Mouse (Mus musculus): ENCODE data around the gene Oas1d.
"Not testable (repeated sequence)": the region's sequence is repeated elsewhere in the genome, so short reads cannot be mapped to it uniquely, and the experiment has no call there.

Gene Oas1d

DNA sequence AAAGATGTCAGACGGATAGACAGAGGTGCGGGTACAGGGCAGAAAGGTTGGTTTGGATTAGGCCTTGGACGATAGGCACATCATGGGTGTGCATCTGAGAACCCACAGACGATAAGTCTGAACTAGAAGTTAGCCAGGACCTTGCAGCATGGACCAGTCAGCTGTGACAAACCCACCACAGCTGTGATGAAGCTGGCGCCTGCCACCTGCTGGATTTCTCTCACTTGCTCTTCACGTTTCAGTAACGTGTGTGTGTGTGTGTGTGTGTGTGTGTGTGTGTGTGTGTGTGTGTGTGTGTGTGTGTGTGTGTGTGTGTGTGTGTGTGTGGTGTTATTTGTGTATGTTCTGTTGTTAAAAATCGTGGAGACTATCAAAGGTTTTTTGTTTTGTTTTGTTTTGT lies at the start of gene Oas1d:
TSS of gene Oas1d (plus strand) at position 333 of the 400 bp plus-strand sequence.
- DNase-seq (ENCODE audit: low spot score): not testable (repeated sequence)

DNA sequence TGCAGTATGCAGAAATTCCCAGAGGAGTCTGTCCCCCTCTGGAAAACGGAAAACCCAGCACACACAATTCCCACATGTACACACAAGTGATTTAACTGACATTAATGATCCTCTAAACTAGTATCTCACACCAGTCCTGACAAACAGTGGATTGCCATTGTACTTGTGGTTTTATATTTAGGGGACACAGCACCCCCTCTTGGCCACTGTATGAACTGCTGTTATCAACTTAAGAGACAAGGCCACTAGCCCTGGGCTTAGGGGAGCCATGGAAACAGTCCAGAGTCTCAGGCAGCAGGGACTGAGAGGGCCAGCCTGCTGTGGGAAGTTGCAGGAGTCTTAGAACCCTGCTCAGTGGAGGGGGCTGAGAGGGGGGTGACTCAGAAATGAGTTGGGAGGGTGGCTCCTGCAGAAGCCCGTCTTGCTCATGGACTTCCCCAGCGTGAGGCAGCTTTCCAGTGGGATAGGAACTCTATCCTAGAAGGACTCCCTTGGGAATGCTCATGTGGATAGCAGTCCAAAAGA lies 48.9 kb upstream of the Oas1d start:
- DNase-seq (ENCODE audit: low spot score): no peak

DNA sequence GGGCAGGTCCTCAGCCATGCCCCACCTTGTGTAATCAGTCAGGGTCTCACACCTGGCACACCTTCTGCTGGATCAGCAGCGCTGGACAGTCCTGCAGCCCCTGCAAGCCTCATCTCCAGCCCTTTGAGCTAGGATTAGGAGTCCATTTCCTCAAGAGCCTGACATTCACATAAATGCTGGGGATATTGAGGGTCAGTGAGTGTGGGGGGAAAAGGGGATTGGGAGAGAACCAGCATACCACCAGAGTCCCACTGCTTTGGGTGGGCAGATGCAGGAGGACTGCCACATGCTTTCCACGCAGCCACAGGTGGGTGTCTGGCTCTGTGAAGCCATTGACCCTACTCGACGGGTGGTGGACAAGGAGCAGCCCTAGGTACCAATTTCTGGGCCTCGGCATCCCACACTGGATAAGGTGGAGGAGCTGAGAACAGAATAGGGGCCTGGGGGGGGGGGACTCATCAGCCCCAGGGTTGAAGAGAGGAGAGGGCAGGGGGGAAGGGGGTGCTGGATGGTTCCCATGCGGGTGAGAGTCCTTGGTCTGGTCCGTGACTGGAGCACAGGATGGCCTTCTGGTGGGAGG lies 44.8 kb upstream of the Oas1d start:
- DNase-seq (ENCODE audit: low spot score): no peak

DNA sequence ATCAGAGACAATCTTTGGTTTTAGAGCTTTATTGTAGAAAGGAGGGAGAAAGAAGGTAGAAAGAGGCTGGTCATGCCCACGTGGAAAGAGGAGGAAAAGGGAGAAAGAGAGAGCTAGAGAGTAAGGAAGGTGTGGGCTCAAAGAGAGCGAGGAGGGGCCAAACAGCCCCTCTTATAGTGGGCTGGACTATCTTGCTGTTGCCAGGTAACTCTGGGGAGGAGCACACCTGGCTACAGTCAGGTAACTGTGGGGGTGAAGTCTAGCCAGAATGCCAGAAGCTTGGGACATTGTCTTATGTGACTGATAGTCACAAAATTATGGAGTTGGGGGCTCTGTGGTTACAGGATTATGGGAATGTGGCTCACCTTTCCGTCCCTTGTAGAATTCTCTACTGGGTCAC lies 44.3 kb upstream of the Oas1d start:
- DNase-seq (ENCODE audit: low spot score): no peak

DNA sequence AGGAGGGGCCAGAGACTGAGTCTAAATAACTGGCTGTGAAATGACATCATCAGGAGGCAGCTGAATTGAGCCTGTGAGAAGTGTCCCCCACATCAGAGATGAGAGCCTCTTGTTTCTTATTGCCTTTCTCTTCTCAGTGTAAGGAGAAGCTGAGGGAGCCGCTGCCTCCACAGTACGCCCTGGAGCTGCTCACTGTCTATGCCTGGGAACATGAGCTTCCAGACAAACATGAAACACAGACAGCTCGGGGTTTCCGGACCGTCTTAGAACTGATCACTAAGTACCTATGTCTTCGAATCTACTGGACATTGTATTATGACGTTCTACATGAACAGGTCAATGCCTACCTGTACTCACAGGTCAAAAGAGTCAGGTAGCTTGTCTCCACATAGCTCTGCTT lies 43.6 kb upstream of the Oas1d start:
- no peak for DNase-seq (ENCODE audit: low spot score)

DNA sequence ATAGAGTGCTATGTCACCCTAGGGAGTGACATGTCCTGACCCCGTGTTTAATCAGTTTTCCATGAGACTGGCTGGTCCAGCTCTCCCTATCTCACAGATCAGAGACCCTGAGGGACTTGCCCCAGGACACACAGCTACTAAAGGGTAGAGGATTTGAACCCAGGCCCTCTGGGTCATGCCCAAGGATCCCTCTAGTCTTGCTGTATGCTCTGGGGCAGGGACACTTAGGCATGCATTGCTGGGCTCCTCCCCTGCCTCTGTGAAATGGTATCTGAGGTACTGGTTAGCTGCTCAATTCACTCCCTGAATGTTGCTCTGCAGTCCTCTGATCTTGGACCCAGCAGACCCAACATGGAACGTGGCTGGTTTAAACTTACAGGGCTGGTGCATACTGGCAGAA lies 42.9 kb upstream of the Oas1d start:
- no peak for DNase-seq (ENCODE audit: low spot score)

DNA sequence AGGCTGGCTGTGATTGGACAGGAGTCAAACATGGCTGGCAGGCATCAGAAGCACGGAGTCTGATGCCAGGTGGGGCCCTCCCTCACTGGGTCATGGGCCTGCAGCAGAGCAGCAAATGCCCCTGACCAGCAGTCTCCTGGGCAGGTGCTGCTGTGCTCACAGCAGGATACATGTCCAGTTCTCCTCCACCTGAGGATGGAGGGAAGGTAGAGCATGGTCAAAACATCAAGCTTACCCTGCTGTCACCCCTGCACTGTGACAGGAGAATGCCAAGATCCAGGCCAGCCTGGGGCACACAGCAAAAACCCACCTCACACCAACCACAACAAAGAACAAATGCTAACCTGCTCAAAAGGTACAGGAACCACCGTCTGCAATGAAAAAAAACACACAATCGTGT lies 37.5 kb upstream of the Oas1d start:
- not testable (repeated sequence) for DNase-seq (ENCODE audit: low spot score)

DNA sequence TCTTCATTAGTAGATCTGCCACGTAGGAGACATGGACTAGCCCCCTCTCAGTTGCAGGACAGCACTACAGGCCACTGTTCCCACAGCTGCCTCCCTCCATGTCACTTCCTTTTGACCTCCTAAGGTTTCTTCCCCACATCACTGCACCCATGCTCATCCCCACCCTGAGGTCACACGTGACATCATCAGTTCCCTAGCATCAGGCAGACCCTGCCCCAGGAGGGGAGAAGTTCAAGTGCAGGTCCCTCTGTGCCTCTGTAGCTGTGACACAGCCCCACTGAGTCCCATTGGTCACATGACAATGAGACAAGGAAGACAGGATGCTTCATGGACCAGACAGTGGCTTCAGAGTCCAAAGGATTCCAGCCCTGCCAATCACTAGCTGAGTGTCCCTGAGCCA lies 36.9 kb upstream of the Oas1d start:
- not testable (repeated sequence) for DNase-seq (ENCODE audit: low spot score)

DNA sequence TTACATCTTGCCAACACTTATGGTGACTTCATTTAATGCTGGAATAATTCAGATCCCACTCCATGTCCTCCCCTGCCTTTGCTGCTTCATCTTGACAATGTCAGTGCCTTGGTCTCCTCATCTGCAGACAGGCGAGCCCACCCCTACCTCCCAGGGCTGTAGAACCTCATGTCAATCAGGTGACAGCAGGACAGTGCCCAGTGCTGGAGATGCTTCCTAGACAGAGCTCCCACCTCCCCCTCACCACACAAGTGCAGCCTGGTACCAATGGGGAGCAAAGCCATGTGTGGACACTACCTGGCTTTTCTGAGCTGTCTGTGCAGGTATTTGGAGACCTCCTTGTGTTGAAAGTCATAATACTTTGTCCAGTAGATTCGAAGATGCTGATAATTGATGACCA lies 35.5 kb upstream of the Oas1d start:
- DNase-seq (ENCODE audit: low spot score): not testable (repeated sequence)

DNA sequence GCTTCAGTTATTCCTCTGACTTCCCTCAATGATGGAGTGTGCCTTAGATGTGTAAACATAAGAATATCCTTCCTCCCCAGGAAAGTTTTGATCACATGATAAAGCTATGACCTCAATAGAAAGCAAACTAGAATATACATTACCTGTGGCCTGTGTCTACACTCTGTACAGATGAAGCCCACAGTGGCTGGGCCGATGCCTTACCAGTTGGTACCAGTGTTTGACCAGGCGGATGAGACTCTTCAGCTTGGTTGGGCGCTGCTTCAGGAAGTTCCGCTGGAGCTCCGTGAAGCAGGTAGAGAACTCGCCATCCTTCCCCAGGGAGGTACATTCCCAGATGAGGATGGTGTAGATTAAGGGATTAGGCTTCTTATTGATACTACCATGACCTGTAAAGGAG lies 32.7 kb upstream of the Oas1d start:
- DNase-seq (ENCODE audit: low spot score): not testable (repeated sequence)

DNA sequence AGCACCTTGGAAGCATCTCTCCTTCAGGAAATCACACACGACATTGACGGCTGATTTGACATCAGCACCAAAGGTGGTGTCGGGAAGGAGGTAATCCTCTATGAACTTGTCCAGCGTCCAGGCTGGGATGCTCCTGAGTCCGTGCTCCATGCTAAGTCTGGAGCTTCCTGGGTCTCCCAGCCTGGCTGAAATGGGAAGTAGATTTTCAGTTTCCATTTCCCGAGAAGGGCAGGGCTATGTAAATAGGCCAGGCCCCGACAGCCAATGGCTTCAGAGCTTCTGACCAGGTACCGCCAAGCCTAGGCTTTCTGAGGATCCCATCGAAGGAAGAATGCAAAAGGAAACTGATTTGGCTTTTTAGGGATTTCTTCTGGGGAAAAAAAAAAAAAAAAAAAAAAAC lies 26.9 kb upstream of the Oas1d start, which contains the start of gene Oas1g:
TSS of gene Oas1g (minus strand) at position 201 of the 400 bp plus-strand sequence.
- DNase-seq (ENCODE audit: low spot score): not testable (repeated sequence)

DNA sequence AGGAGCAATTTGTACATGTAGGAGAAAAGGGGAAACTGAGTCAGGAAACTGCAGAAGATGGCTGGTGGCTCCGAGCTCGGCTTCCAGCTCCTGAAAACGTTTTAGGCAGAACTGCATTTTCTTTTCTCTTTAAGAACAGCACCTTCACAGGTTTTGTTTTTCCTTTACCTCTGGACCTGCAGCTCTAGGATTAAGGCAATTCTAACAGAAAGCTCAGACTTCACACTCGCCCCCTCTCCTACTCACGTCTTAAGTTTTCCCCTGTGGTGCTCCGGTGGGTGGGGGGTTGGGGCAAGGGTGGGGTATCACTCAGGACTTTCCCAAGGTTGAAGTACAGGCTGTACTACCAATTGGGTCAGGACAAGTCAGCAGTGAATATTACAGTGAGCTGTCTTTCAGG lies 26.5 kb upstream of the Oas1d start:
- DNase-seq (ENCODE audit: low spot score): no peak

DNA sequence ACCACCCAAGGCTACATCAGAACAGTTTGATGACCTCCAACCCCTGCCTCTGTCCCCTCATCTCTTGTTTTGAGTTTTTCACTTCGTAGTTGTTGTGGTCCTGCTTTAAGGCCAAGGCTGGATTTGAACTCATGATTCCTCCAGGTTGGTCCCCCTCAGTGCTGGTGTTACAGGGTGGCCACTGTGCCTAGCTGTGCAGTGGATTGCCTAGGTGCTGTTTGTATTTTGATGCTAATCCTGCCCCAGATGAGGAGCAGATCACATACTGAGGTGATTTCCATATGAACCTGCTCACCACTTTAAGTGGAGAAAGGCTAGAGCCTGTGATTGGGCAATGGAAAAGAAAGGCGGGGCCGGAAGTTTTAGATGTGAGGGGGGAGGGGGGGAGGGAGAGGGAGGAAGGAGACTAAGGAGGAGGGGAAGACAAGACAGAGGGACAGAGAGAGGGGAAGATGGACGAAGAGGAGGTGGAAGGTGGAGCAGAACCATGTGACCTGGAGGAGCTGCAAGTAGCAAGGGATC lies 26.0 kb upstream of the Oas1d start:
- not testable (repeated sequence) for DNase-seq (ENCODE audit: low spot score)

DNA sequence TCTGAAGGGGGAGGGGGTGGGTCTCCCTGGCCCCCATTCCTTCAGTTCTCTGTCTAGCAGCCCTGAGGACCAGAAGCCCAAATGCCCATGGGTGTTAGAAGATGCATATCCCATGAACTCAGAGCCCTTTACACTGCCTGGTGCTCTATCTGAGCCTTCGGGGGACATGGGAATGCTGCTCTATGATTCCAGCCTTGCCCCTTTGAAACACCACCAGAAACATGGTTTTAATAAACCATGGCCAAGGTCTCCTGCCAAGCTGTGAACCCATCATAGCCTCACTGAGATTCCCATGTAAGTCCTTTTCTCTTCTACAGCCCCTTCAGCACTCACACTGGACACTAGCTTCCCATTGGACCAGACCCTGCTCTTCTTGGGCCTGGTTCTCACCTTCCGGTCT lies 24.3 kb upstream of the Oas1d start:
- DNase-seq (ENCODE audit: low spot score): no peak

DNA sequence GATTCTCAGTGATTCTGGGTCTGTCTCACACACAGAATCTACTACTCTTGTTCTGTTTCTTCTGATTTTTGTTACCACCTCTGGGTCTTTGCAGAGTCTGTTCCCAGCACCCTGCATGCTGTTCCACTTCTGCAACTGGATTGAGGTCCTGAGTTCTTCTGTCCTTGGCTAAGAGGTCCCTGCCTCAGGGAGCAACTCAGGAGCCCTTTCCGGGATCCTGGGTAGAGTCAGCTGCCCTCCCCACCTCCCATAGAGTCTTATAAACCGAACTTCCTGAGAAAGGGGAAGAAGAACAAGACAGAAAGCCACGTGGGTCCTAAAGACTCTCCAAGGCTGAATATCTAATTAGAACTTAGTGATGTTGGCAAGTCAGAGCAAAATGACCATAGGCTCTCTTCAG lies 23.3 kb upstream of the Oas1d start:
- no peak for DNase-seq (ENCODE audit: low spot score)

DNA sequence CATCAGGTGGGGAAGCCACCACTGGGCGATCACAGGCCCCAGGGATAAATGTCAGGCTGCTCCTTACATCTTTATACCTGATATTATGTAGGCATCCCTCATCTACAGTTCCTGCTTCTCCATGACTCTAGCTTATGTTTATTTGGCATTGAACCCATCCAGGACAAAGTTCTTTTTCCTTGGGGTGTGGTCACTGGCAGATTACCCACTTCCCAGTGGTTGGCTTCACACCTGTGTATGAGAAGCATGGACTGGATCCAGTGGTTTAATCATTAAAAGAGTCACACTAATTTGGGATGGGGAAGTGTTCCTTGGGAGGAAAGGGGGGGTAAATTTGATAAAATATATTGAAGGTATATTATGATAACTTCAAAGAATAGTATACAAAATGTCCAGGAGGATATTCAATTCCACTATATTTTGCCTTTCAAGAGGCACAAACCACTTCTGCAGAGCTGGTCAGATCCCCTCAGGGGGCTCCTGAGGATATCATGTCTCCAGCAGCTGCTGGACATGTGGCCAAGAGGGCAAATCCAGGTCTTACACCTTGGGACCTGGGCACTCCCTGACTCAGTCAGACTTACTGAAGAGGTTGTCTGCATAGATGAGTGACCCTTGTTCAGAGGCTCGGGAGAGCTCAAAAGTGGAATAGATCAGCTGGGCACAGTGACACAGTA lies 22.6 kb upstream of the Oas1d start:
- not testable (repeated sequence) for DNase-seq (ENCODE audit: low spot score)

DNA sequence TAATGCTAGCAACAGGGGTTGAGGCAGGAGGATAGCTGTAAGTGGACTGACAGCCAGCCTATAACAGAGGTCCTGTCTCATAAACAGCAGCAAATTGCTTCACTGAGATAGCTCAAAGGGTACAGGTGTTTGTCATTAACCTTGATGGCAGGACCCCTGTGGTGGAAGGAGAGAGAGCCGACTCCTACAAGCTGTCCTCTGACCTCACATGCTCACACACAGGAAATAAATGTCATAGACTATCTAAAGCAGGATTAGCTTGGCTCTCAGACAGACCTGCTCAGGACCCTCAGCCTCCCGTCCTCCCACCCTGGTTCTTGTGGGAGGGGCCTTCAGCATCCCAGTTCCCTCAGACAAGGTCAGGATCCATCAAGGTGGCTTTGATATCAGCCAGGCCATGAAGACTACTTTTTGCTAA lies 22.1 kb upstream of the Oas1d start:
- no peak for DNase-seq (ENCODE audit: low spot score)

DNA sequence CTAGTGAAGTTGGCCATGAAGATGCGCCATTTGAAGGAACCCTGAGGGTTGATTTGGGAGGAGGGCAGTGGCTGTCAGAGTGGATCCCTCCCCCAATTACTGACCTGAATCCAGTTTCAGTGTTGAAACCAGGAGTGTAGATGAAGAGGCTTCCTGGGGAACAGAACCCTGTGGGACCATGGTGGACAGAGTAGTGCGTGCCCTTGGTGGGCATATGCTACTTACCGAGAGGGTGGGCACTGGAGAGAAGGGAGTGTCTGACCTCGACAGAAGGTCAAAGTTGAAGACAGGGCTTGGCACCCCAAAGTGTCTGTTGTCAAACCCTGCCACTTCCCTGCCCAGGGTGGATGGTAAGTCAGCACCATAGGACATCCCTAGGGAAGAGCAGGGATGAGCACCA lies 20.5 kb upstream of the Oas1d start:
- not testable (repeated sequence) for DNase-seq (ENCODE audit: low spot score)

DNA sequence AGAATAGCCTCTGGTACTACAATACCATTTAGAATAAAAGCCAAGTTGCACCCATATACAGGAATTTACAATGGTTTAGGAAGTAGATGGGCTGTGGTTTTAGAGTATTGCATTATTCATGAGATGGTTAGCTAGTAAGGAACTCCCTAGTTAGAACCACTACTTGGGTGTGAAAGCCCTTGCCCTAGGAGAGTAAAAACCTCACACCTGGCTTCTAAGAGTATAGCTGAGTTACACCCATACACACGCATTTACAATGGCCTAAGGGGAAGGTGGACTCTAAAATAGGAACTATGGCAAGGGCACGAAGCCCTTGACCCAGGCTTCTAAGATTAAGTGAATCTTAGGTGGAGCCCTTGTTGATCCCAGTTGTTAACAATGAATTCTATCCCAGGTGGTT lies 19.6 kb upstream of the Oas1d start:
- not testable (repeated sequence) for DNase-seq (ENCODE audit: low spot score)

DNA sequence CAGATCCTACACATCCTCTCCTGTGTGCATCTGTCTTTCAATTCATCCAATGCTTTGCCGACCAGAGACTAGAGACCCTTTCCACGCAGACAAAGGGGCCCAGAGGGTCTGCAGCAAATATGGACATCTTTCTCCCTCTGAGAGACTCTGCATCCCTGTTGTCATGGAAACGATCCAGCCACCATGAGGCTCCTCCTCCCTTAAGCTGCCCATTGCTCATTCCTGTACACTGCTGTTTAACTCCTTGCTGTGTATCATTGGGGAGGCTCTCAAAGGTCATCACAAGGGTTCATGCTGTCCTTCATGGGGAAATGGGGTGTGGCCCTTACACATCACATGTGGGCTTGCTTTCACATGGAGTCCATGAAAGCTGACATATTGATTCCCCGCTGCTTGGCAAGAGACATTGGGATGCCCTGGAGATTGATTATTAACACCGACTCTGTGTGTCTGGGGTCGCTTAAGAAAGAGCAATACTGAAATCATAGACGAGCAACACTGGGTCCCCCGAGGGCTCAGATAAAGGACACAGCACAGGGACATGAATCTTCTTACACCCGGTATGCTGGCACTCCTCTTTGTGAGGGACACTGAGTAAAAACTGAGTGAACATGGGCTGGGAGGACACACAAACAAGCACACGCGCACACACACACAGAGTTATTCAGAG lies 19.0 kb upstream of the Oas1d start:
- DNase-seq (ENCODE audit: low spot score): no peak

DNA sequence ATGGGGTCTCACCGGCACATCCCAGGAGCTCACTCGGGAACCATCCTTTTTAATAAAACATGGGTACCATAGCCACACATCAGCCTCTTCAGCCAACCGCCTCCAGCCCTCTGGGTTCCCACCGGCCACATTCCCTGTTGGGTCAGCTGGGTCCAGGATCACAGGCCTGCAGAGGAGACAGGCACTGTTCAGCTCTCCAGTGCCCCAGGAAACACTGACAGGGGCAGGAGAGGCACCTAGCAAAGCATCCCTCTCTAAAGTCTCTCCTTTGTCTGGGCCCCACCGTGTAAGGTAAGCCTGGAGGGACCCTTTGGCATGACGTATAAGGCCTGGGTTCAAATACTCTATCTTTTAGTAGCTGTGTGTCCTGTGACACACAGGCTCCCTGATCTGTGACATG lies 16.0 kb upstream of the Oas1d start:
- DNase-seq (ENCODE audit: low spot score): no peak

DNA sequence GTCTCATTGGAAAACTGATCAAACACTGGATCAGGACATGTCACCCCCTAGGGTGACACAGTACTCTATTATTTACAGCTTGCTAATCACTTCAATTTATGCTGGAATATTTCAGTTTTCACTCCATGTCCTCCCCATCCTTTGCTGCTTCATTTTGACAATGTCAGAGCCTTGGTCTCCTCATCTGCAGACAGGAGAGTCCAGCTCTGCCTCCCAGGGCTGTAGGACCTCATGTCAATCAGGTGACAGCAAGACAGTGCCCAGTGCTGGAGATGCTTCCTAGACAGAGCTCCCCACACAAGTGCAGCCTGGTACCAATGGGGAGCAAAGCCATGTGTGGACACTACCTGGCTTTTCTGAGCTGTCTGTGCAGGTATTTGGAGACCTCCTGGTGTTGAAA lies 15.6 kb upstream of the Oas1d start:
- DNase-seq (ENCODE audit: low spot score): no peak

DNA sequence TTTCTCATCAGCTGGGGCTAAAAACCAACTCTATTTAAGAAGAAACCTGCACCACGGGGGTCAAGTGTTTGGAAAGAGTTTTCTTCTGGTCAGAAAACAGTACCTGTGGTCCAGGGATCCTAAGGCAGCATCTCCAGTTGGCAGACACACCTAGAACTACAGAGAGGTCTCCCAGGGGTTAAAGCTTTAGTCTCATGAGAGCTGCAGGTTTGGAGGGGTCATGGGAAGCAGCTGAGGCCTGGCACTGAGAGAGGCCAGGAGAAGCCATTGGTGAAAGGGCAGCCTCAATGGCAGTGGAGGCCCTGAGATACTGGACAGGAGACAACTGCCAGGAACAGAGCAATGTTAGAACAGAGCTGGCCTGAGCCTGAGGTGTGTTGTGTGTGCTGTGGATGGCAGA lies 13.7 kb upstream of the Oas1d start:
- no peak for DNase-seq (ENCODE audit: low spot score)

All from yolk sac, embryonic 10.5 days (tissue).